Comparison of ENCODE assay signal across 11 mouse cellular contexts in the genomic region with DNA sequence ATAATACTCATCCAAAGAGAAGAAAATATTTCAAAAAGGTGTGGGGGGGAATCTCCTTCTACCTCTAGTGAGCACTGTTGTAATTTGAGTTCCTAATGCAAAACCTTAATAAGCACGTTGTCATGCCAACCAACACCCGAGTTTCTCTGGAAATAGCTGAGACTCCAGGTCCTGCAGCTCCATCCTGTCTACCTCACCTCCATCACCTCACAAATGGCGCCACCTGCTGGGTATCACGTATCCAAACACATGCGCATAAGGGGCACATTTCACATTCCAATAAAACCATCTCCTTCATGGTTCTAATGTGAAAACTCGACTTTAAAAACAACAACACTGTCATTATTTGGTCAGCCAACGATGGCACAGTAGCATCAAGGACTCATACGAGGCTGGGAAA. TPM values are rescaled to one million over a fixed set of nuclear protein-coding genes. Genes with fewer than 3 reads are reported as not detected.
A peak's percentile ranks its signal among the peaks of the same experiment; 100 is the strongest.
DNase-seq lines count a peak whose midpoint lies in the region; ATAC-seq and TF ChIP-seq lines count a peak whose summit lies in the region.
"Had no signal": no experiment of that assay in that cellular context is flagged by ENCODE, and none has a peak within 500 bp of the region (broad histone marks: within the 10 kb centered on the region; RNA-seq: fewer than 3 reads in every experiment).

No protein-coding gene starts in this region.

- TF ChIP-seq CTCF in kidney, postnatal 0 days (IDR thresholded peaks at IDR 0.05; ENCODE audit: low read depth), result peak; percentile 49

- WGBS in kidney, postnatal 0 days, result 61% methylated on average over 8 of the region's 8 CpGs
- WGBS in kidney, embryonic 14.5 days, result 61% methylated on average over 8 of the region's 8 CpGs
- WGBS in embryonic facial prominence, embryonic 11.5 days, result 54% methylated on average over 8 of the region's 8 CpGs
- 57% methylated on average over 8 of the region's 8 CpGs for WGBS in hindbrain, embryonic 12.5 days

- no peaks in the 10 kb centered on the region for H3K27me3 ChIP-seq in kidney, postnatal 0 days (ENCODE audit: insufficient read depth, low read length)
- no peaks in the 10 kb centered on the region for H3K27me3 ChIP-seq in kidney, embryonic 14.5 days (ENCODE audit: control insufficient read depth, insufficient read depth, low read length)
- H3K27me3 ChIP-seq in embryonic facial prominence, embryonic 11.5 days (ENCODE audit: control insufficient read depth, insufficient read depth, low read length), result no peaks in the 10 kb centered on the region
- H3K27me3 ChIP-seq in hindbrain, embryonic 12.5 days, result no peaks in the 10 kb centered on the region
- H3K27me3 ChIP-seq: hindbrain, embryonic 15.5 days; liver, embryonic 13.5 days had no signal

- no peaks in the 10 kb centered on the region for H3K4me1 ChIP-seq in kidney, postnatal 0 days (replicated peaks; ENCODE audit: insufficient read depth, low read length)
- no peaks in the 10 kb centered on the region for H3K4me1 ChIP-seq in kidney, embryonic 14.5 days (ENCODE audit: control insufficient read depth, insufficient read depth, low read length)
- no peaks in the 10 kb centered on the region for H3K4me1 ChIP-seq in ES-E14 (ENCODE audit: control insufficient read depth in 2 of 2, insufficient read depth in 2 of 2, low read length in 2 of 2, poor library complexity in 1 of 2)
- H3K4me1 ChIP-seq in embryonic facial prominence, embryonic 11.5 days (ENCODE audit: control insufficient read depth, insufficient read depth, low read length), result no peaks in the 10 kb centered on the region
- no peaks in the 10 kb centered on the region for H3K4me1 ChIP-seq in hindbrain, embryonic 12.5 days
- H3K4me1 ChIP-seq: hindbrain, embryonic 15.5 days; liver, embryonic 13.5 days had no signal

- H3K4me3 ChIP-seq in kidney, postnatal 0 days (replicated peaks; ENCODE audit: low read depth, low read length), result no peak overlapping the region
- no peak overlapping the region for H3K4me3 ChIP-seq in kidney, embryonic 14.5 days (ENCODE audit: low read length)
- no peak overlapping the region for H3K4me3 ChIP-seq in ES-E14 (ENCODE audit: insufficient read depth in 1 of 2, low read depth in 1 of 2, low read length in 2 of 2, poor library complexity in 1 of 2, severe bottlenecking in 1 of 2)
- H3K4me3 ChIP-seq in embryonic facial prominence, embryonic 11.5 days (ENCODE audit: low read depth, low read length), result no peak overlapping the region
- H3K4me3 ChIP-seq in hindbrain, embryonic 12.5 days, result no peak overlapping the region
- H3K4me3 ChIP-seq: hindbrain, embryonic 15.5 days; liver, embryonic 13.5 days had no signal

- H3K9ac ChIP-seq in kidney, postnatal 0 days (ENCODE audit: low read depth, low read length), result no peak overlapping the region
- H3K9ac ChIP-seq in kidney, embryonic 14.5 days (ENCODE audit: low read depth, low read length), result no peak overlapping the region
- H3K9ac ChIP-seq in ES-E14 (ENCODE audit: insufficient read depth, low read depth, low read length, poor library complexity, severe bottlenecking), result no peak overlapping the region
- H3K9ac ChIP-seq in embryonic facial prominence, embryonic 11.5 days (replicated peaks; ENCODE audit: low read length), result no peak overlapping the region
- no peak overlapping the region for H3K9ac ChIP-seq in hindbrain, embryonic 12.5 days
- H3K9ac ChIP-seq: hindbrain, embryonic 15.5 days; liver, embryonic 13.5 days had no signal

- no peaks in the 10 kb centered on the region for H3K36me3 ChIP-seq in kidney, postnatal 0 days (ENCODE audit: insufficient read depth, low read length)
- no peaks in the 10 kb centered on the region for H3K36me3 ChIP-seq in kidney, embryonic 14.5 days (ENCODE audit: control insufficient read depth, insufficient read depth, low read length)
- H3K36me3 ChIP-seq in ES-E14 (ENCODE audit: control insufficient read depth, insufficient read depth, low read length, poor library complexity, severe bottlenecking), result no peaks in the 10 kb centered on the region
- H3K36me3 ChIP-seq in embryonic facial prominence, embryonic 11.5 days (replicated peaks; ENCODE audit: control insufficient read depth, insufficient read depth, low read depth, low read length), result no peaks in the 10 kb centered on the region
- no peaks in the 10 kb centered on the region for H3K36me3 ChIP-seq in hindbrain, embryonic 12.5 days
- H3K36me3 ChIP-seq: hindbrain, embryonic 15.5 days; liver, embryonic 13.5 days had no signal

- no peak overlapping the region for H3K4me2 ChIP-seq in kidney, postnatal 0 days (ENCODE audit: low read length)
- H3K4me2 ChIP-seq in kidney, embryonic 14.5 days (replicated peaks; ENCODE audit: low read depth, low read length), result no peak overlapping the region
- H3K4me2 ChIP-seq in embryonic facial prominence, embryonic 11.5 days (ENCODE audit: low read depth, low read length), result no peak overlapping the region
- no peak overlapping the region for H3K4me2 ChIP-seq in hindbrain, embryonic 12.5 days (replicated peaks)
- H3K4me2 ChIP-seq: hindbrain, embryonic 15.5 days; liver, embryonic 13.5 days had no signal

- no peak for DNase-seq in kidney, postnatal 0 days (ENCODE audit: low spot score)
- peak; percentile 25 for DNase-seq in 416B (ENCODE audit: low read depth)
- peak; percentile 63 for DNase-seq in ES-E14 (ENCODE audit: low read depth, low spot score)
- peak; percentile 38 for DNase-seq in embryonic facial prominence, embryonic 11.5 days (ENCODE audit: low spot score)
- no peak for DNase-seq in spleen, postnatal 36 days (ENCODE audit: low spot score in 2 of 2)
- DNase-seq in kidney, postnatal 14 days, result no peak
- DNase-seq: adrenal gland, adult 2 months; liver, embryonic 13.5 days had no signal

- no peak overlapping the region for H3K27ac ChIP-seq in kidney, postnatal 0 days
- no peak overlapping the region for H3K27ac ChIP-seq in kidney, embryonic 14.5 days (ENCODE audit: low read depth, low read length)
- H3K27ac ChIP-seq in ES-E14 (ENCODE audit: insufficient read depth, low read depth, low read length, poor library complexity, severe bottlenecking), result no peak overlapping the region
- no peak overlapping the region for H3K27ac ChIP-seq in embryonic facial prominence, embryonic 11.5 days (replicated peaks; ENCODE audit: low read depth, low read length)
- no peak overlapping the region for H3K27ac ChIP-seq in hindbrain, embryonic 12.5 days
- H3K27ac ChIP-seq: hindbrain, embryonic 15.5 days; liver, embryonic 13.5 days had no signal

- in situ Hi-C loops in ES-E14 (cut with MboI; ENCODE audit: low sequenced_read_pairs in 2 of 2, unreplicated experiment in 2 of 2), result no loop called here

- ATAC-seq in kidney, postnatal 0 days (replicated peaks; ENCODE audit: low FRiP score, low read depth), result no peak
- ATAC-seq in kidney, embryonic 14.5 days (ENCODE audit: low FRiP score, low TSS enrichment), result no peak
- ATAC-seq in embryonic facial prominence, embryonic 11.5 days (replicated peaks; ENCODE audit: insufficient number of reproducible peaks, low FRiP score, low TSS enrichment, low read depth), result no peak
- ATAC-seq in hindbrain, embryonic 12.5 days (ENCODE audit: low FRiP score), result no peak

- no peaks in the 10 kb centered on the region for H3K9me3 ChIP-seq in kidney, postnatal 0 days (replicated peaks; ENCODE audit: low read length)
- H3K9me3 ChIP-seq in kidney, embryonic 14.5 days (ENCODE audit: control insufficient read depth, low read length), result no peaks in the 10 kb centered on the region
- H3K9me3 ChIP-seq in ES-E14 (ENCODE audit: control insufficient read depth, insufficient read depth, low read depth, low read length), result no peaks in the 10 kb centered on the region; the same call in 1 of the 2 replicates
- no peaks in the 10 kb centered on the region for H3K9me3 ChIP-seq in embryonic facial prominence, embryonic 11.5 days (replicated peaks; ENCODE audit: control insufficient read depth, low read length)
- H3K9me3 ChIP-seq in hindbrain, embryonic 12.5 days (replicated peaks), result no peaks in the 10 kb centered on the region; the same call in 1 of the 2 replicates
- H3K9me3 ChIP-seq: liver, embryonic 13.5 days had no signal

TF ChIP-seq in ES-E14, 5 proteins besides CTCF, POLR2A, EP300 and RAD21:
- TF ChIP-seq HCFC1 (IDR thresholded peaks at IDR 0.05; ENCODE audit: borderline replicate concordance, insufficient read depth, low read length) (no peak), CHD2 (IDR thresholded peaks at IDR 0.05; ENCODE audit: low read depth, low read length) (no peak), MAFK (IDR thresholded peaks at IDR 0.05; ENCODE audit: insufficient read depth, low read depth, low read length) (no peak), ZC3H11A (IDR thresholded peaks at IDR 0.05; ENCODE audit: borderline replicate concordance, low read depth, low read length) (no peak), ZNF384 (IDR thresholded peaks at IDR 0.05; ENCODE audit: low read depth, low read length) (no peak)

RNA-seq across cellular contexts. Expression of gene Gm26657, which starts 14.0 kb away (rescaled TPM):
- polyA plus RNA-seq in kidney, postnatal 0 days (2015; fragmentation: Nextera tagmentation; extraction: Ambion mirVana), result not detected in 2 replicates
- polyA plus RNA-seq in kidney, embryonic 14.5 days (2014; fragmentation: Nextera tagmentation; extraction: Ambion mirVana), result not detected in 2 replicates
- 0.31 and 0.58 TPM in 2 replicates for total RNA-seq in ES-E14 (2012; rRNA removed)
- polyA plus RNA-seq in embryonic facial prominence, embryonic 11.5 days (2014; fragmentation: Nextera tagmentation; extraction: Ambion mirVana), result not detected in 2 replicates
- polyA plus RNA-seq in hindbrain, embryonic 12.5 days (2016; fragmentation: Nextera tagmentation; extraction: Ambion mirVana), result not detected in 2 replicates
- total RNA-seq: adrenal gland, adult 2 months had no signal
- polyA plus RNA-seq: adrenal gland, adult 2 months; hindbrain, embryonic 15.5 days; liver, embryonic 13.5 days had no signal

RNA-seq across cellular contexts. Expression of gene Actl7b, which starts 15.4 kb away (rescaled TPM):
- not detected in 2 replicates for polyA plus RNA-seq in kidney, postnatal 0 days (2015; fragmentation: Nextera tagmentation; extraction: Ambion mirVana)
- polyA plus RNA-seq in kidney, embryonic 14.5 days (2014; fragmentation: Nextera tagmentation; extraction: Ambion mirVana), result not detected in 2 replicates
- total RNA-seq in ES-E14 (2012; rRNA removed), result 1.1 and 3.5 TPM in 2 replicates
- not detected in 2 replicates for polyA plus RNA-seq in embryonic facial prominence, embryonic 11.5 days (2014; fragmentation: Nextera tagmentation; extraction: Ambion mirVana)
- not detected in 2 replicates for polyA plus RNA-seq in hindbrain, embryonic 12.5 days (2016; fragmentation: Nextera tagmentation; extraction: Ambion mirVana)
- polyA plus RNA-seq: adrenal gland, adult 2 months; hindbrain, embryonic 15.5 days; liver, embryonic 13.5 days had no signal

RNA-seq across cellular contexts. Expression of gene Actl7a, which starts 17.4 kb away (rescaled TPM):
- not detected in 2 replicates for polyA plus RNA-seq in kidney, postnatal 0 days (2015; fragmentation: Nextera tagmentation; extraction: Ambion mirVana)
- polyA plus RNA-seq in kidney, embryonic 14.5 days (2014; fragmentation: Nextera tagmentation; extraction: Ambion mirVana), result not detected in 2 replicates
- 0.62 and 0.63 TPM in 2 replicates for total RNA-seq in ES-E14 (2012; rRNA removed)
- polyA plus RNA-seq in embryonic facial prominence, embryonic 11.5 days (2014; fragmentation: Nextera tagmentation; extraction: Ambion mirVana), result not detected in 2 replicates
- not detected in 2 replicates for polyA plus RNA-seq in hindbrain, embryonic 12.5 days (2016; fragmentation: Nextera tagmentation; extraction: Ambion mirVana)
- total RNA-seq: adrenal gland, adult 2 months had no signal
- polyA plus RNA-seq: adrenal gland, adult 2 months; hindbrain, embryonic 15.5 days; liver, embryonic 13.5 days had no signal

Comparison
In these comparisons a context has a peak if more than half of its experiments do, and no peak if none do; other contexts are left out.
1. DNase-seq: peak in 416B (single experiment), ES-E14 (single experiment) and embryonic facial prominence, embryonic 11.5 days (single experiment); none in kidney, postnatal 0 days (single experiment), spleen, postnatal 36 days (0 of 2) and kidney, postnatal 14 days (single experiment).